Mouse (Mus musculus): ENCODE measurements at regions not wholly inside any gene's neighbourhood (a gene's known extent, or its start where the extent isn't known, plus 50 kb on each side); places are given as distances from the start of the nearest gene placed in this dataset.
A peak's percentile ranks its signal among the peaks of the same experiment; 100 is the strongest.

DNA sequence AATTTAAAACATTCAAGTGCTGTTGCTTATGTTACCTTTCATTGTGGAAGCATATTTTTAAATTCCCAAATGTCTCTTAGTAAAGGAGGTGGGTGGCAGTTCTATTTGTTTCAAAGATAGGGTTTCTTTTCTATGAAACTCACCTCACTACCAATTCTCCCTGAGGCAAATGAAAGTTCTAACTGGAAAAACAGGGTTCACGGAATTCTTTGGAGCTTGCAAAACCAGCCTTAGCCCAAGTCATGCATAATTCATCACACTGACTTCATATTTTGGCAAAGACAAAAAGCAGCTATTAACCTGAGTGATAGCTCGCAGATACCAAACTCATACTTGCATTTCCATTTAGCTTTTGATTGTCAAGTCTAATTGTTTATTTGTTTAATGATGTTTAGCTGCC is 73.8 kb downstream of the Dio2 start:
- H3K4me1 ChIP-seq (ENCODE audit: control insufficient read depth, insufficient read depth, low read length) = no peaks in the 10 kb centered on the region
- no peaks in the 10 kb centered on the region for H3K27me3 ChIP-seq (ENCODE audit: control insufficient read depth, insufficient read depth, low read length)
- no peak overlapping the region for H3K27ac ChIP-seq (ENCODE audit: insufficient read depth, low read length)
- no peak for TF ChIP-seq CTCF (IDR thresholded peaks at IDR 0.05; ENCODE audit: borderline replicate concordance, insufficient read depth, low read depth, low read length)
- TF ChIP-seq POLR2A (IDR thresholded peaks at IDR 0.05; ENCODE audit: borderline replicate concordance, insufficient read depth, low read length) = no peak
- 63% methylated on average over 2 of the region's 2 CpGs for WGBS
- no peak overlapping the region for H3K4me3 ChIP-seq (replicated peaks; ENCODE audit: insufficient read depth, low read depth, low read length)
- DNase-seq = no peak

DNA sequence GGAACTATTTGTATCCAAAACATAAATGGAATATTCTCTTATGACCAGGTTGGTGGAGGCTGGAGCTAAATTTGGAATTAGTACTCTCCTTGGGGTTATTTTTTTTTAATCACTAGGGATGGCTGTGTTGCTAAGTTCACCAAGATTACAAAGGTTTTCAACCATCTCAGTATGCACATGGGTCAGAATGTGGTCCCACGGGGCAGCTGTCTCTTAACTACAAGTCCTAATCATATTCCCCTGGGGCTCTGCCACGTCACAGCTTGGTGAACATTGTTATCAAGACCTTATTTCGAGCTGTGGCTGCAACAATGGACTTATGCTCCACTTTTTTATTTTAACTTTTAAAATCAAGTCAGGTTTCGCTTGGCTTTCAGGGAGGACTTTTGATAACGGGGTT is 92.8 kb downstream of the Dio2 start:
- no peak overlapping the region for H3K27ac ChIP-seq (ENCODE audit: insufficient read depth, low read length)
- TF ChIP-seq CTCF (IDR thresholded peaks at IDR 0.05; ENCODE audit: borderline replicate concordance, insufficient read depth, low read depth, low read length) (no peak), POLR2A (IDR thresholded peaks at IDR 0.05; ENCODE audit: borderline replicate concordance, insufficient read depth, low read length) (no peak)
- H3K4me3 ChIP-seq (replicated peaks; ENCODE audit: insufficient read depth, low read depth, low read length) = no peak overlapping the region
- H3K27me3 ChIP-seq (ENCODE audit: control insufficient read depth, insufficient read depth, low read length) = no peaks in the 10 kb centered on the region
- DNase-seq = no peak
- H3K4me1 ChIP-seq (ENCODE audit: control insufficient read depth, insufficient read depth, low read length) = no peaks in the 10 kb centered on the region
- WGBS = 83% methylated on average over 5 of the region's 5 CpGs

DNA sequence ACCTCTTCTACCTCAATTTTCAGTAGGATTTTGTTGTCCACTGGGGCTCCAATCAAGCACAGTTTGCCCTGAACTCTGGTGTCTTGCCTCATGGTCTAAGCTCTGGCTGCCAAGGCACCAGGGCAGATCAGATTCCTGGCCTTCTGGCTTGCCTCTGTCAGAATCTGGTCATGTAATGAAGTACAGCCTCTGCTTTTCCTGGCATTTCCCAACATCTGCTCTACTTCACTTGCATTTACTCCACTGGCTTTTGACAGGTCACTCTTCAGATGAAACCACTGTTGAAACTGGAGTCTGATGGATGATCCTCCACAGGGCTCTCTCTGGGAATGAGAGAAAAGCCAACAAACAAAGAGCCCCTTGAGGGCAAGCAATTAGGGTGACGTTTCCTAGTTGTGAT is 94.3 kb downstream of the Dio2 start:
- no peak for TF ChIP-seq POLR2A (IDR thresholded peaks at IDR 0.05; ENCODE audit: borderline replicate concordance, insufficient read depth, low read length)
- TF ChIP-seq CTCF (IDR thresholded peaks at IDR 0.05; ENCODE audit: borderline replicate concordance, insufficient read depth, low read depth, low read length) = no peak
- no peak overlapping the region for H3K4me3 ChIP-seq (replicated peaks; ENCODE audit: insufficient read depth, low read depth, low read length)

DNA sequence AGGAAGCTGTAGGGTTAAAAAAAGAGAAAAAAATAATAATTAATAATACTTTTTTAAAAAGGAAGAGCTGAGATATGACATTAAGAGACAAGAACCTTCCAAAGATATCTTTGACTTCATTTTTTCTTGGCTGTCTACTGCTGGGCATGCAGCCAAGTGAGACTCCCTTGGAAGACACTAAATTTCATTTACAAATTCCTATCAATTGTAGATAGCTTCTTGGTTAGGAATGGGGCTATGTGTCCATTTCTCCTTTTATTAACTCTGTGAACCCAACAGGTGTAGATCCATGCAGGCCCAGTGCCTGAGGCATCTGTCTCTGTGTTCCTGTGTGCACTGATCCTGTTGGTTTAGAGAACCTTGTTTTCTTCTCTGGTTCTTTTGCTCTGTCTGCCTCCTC is 113.4 kb downstream of the Dio2 start:
- peaks cover 4% of the 10 kb centered on the region; the same call in 1 of the 2 replicates for H3K4me1 ChIP-seq (ENCODE audit: control insufficient read depth, insufficient read depth, low read length)
- TF ChIP-seq CTCF (IDR thresholded peaks at IDR 0.05; ENCODE audit: borderline replicate concordance, insufficient read depth, low read depth, low read length) (no peak), POLR2A (IDR thresholded peaks at IDR 0.05; ENCODE audit: borderline replicate concordance, insufficient read depth, low read length) (no peak)
- DNase-seq = peak; percentile 29 to 39
- no peak overlapping the region for H3K27ac ChIP-seq (ENCODE audit: insufficient read depth, low read length)
- H3K4me3 ChIP-seq (replicated peaks; ENCODE audit: insufficient read depth, low read depth, low read length) = no peak overlapping the region
- no peaks in the 10 kb centered on the region for H3K27me3 ChIP-seq (ENCODE audit: control insufficient read depth, insufficient read depth, low read length)

More for the DNA sequence above, 94.3 kb downstream of the Dio2 start:
- no peak overlapping the region for H3K27ac ChIP-seq (ENCODE audit: insufficient read depth, low read length)
- no peaks in the 10 kb centered on the region for H3K4me1 ChIP-seq (ENCODE audit: control insufficient read depth, insufficient read depth, low read length)
- DNase-seq = no peak
- WGBS = 20% methylated on average over 1 of the region's 1 CpGs
- H3K27me3 ChIP-seq (ENCODE audit: control insufficient read depth, insufficient read depth, low read length) = no peaks in the 10 kb centered on the region

DNA sequence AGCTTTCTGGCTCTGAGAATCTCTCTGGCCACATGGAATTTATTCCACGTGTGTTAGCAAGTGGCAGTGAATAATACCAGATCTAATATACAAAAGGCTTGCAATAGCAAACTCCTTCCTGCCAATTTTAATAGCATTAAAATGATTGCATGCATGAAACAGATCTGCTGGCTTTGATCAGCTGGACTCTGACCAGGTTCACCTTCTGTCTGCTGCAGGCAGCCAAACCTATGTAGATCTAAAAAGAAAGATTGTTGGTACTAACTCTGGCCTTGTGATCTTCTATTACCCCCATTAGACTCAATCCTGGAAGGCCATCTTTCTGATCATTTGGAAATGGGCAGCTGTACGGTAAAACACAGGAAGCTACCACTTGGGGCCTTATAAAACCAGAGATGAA is 114.8 kb downstream of the Dio2 start:
- no peak overlapping the region for H3K4me3 ChIP-seq (replicated peaks; ENCODE audit: insufficient read depth, low read depth, low read length)
- H3K4me1 ChIP-seq (ENCODE audit: control insufficient read depth, insufficient read depth, low read length) = peaks cover 4% of the 10 kb centered on the region; the same call in 1 of the 2 replicates
- WGBS = 16% methylated on average over 2 of the region's 2 CpGs
- no peak overlapping the region for H3K27ac ChIP-seq (ENCODE audit: insufficient read depth, low read length)
- no peaks in the 10 kb centered on the region for H3K27me3 ChIP-seq (ENCODE audit: control insufficient read depth, insufficient read depth, low read length)
- DNase-seq = peak; percentile 67 to 86
- TF ChIP-seq CTCF (IDR thresholded peaks at IDR 0.05; ENCODE audit: borderline replicate concordance, insufficient read depth, low read depth, low read length) (no peak), POLR2A (IDR thresholded peaks at IDR 0.05; ENCODE audit: borderline replicate concordance, insufficient read depth, low read length) (no peak)

DNA sequence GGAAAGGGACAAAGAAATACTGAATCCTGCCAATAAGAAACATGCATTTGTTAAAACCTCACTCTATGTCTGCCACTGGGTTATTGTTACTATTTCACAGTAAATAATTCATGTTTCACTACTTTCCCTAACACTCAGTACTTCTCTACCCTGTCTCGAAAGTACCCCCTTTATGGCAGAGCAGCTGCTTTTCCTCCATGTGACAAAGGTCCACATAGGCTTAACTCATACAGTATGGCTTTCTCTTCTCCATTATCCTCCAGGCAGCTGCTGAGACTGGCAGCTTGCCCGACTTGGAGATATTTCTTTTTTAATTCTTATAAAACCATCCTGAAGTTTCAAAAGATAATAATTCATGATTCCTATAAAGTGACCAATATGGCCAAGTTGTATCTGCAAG is 129.4 kb downstream of the Dio2 start:
- DNase-seq = no peak
- Histone ChIP-seq H3K4me1 (ENCODE audit: control insufficient read depth, insufficient read depth, low read length) (peaks cover 11% of the 10 kb centered on the region; the same call in 1 of the 2 replicates), H3K27me3 (ENCODE audit: control insufficient read depth, insufficient read depth, low read length) (no peaks in the 10 kb centered on the region), H3K4me3 (replicated peaks; ENCODE audit: insufficient read depth, low read depth, low read length) (no peak overlapping the region), H3K27ac (ENCODE audit: insufficient read depth, low read length) (no peak overlapping the region)
- TF ChIP-seq CTCF (IDR thresholded peaks at IDR 0.05; ENCODE audit: borderline replicate concordance, insufficient read depth, low read depth, low read length) (no peak), POLR2A (IDR thresholded peaks at IDR 0.05; ENCODE audit: borderline replicate concordance, insufficient read depth, low read length) (no peak)
- WGBS = 86% methylated on average over 2 of the region's 2 CpGs

DNA sequence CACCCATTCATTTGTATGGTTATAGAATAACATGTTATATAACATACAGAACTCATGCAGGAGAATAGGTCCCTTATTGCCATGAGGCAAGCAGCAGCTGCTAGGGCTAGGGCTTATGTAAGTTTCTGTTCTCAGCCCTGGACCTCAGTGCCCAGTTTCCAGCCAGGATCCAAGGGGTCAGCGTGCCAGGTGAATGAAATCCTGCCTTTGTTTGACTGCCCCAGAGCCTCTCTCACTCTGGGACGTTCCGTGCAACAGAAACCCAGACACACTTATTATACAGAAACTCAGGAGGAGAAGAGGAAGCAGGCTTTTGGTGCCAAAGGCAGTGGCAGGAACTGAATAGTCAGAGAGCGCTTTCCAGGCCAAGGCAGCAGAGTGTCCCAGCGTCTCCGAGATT is 130.3 kb downstream of the Dio2 start:
- H3K27me3 ChIP-seq (ENCODE audit: control insufficient read depth, insufficient read depth, low read length) = no peaks in the 10 kb centered on the region
- TF ChIP-seq CTCF (IDR thresholded peaks at IDR 0.05; ENCODE audit: borderline replicate concordance, insufficient read depth, low read depth, low read length) (no peak), POLR2A (IDR thresholded peaks at IDR 0.05; ENCODE audit: borderline replicate concordance, insufficient read depth, low read length) (no peak)
- H3K4me3 ChIP-seq (replicated peaks; ENCODE audit: insufficient read depth, low read depth, low read length) = no peak overlapping the region
- peak overlapping the region; percentile 80 for H3K27ac ChIP-seq (ENCODE audit: insufficient read depth, low read length)
- WGBS = 11% methylated on average over 6 of the region's 6 CpGs
- peaks cover 11% of the 10 kb centered on the region; the same call in 1 of the 2 replicates for H3K4me1 ChIP-seq (ENCODE audit: control insufficient read depth, insufficient read depth, low read length)
- peak; percentile 82 to 90 for DNase-seq

DNA sequence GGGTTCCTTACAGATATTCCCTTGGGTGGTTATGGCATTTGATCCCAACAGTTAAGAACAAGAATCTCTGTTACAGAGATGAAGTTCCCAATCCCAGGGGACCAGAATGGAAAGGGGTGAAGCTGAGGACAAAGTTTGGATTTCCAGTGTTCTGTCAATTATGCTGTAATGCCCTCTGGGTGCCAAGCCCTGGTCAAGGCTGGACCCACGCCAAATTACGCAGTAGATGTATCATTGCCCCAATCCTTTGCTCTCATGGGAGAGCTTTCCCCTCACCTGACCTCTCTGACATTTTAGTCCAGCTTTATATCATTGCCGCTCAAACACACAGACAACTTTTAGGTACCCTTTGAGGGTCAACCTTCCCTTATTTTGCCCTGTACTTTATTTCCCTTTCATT is 158.2 kb downstream of the Dio2 start:
- WGBS = 78% methylated on average over 3 of the region's 3 CpGs
- no peak overlapping the region for H3K4me3 ChIP-seq (replicated peaks; ENCODE audit: insufficient read depth, low read depth, low read length)
- no peaks in the 10 kb centered on the region for H3K27me3 ChIP-seq (ENCODE audit: control insufficient read depth, insufficient read depth, low read length)
- no peaks in the 10 kb centered on the region for H3K4me1 ChIP-seq (ENCODE audit: control insufficient read depth, insufficient read depth, low read length)
- TF ChIP-seq POLR2A (IDR thresholded peaks at IDR 0.05; ENCODE audit: borderline replicate concordance, insufficient read depth, low read length) (no peak), CTCF (IDR thresholded peaks at IDR 0.05; ENCODE audit: borderline replicate concordance, insufficient read depth, low read depth, low read length) (no peak)
- no peak for DNase-seq
- H3K27ac ChIP-seq (ENCODE audit: insufficient read depth, low read length) = no peak overlapping the region
